Mouse (Mus musculus) hindbrain, postnatal 0 days (tissue): ENCODE data around the gene Palm2. TPM values are rescaled to one million over a fixed set of nuclear protein-coding genes. Genes with fewer than 3 reads are reported as not detected.
A peak's percentile ranks its signal among the peaks of the same experiment; 100 is the strongest.

Experiments used
- ATAC-seq: fragments of 200-750 bp; cut with Nextera tagmentation; 2 replicates; pipeline ENCODE4 v1.8.0; 2017; ENCODE audit warnings: mild to moderate bottlenecking, moderate TSS enrichment, moderate library complexity
- DNase-seq: peaks from one replicate; pipeline ENCODE4 v3.0.0-alpha.2; 2015; ENCODE audit warnings: low spot score
- H3K27ac ChIP-seq: fragments of 300-500 bp; sonication (generic); 2 replicates; pipeline ENCODE4 v1.5.1; 2014; ENCODE audit warnings: mild to moderate bottlenecking
- H3K27me3 ChIP-seq: fragments of 300-500 bp; sonication (generic); 2 replicates; pipeline ENCODE4 v1.6.1; 2014; ENCODE audit warnings: low read length, mixed read lengths; ENCODE audit not compliant: insufficient read depth
- H3K36me3 ChIP-seq: fragments of 300-500 bp; sonication (generic); 2 replicates; pipeline ENCODE4 v1.6.1; 2014; ENCODE audit warnings: low read length, mixed read lengths; ENCODE audit not compliant: insufficient read depth
- H3K4me1 ChIP-seq: fragments of 300-500 bp; sonication (generic); 2 replicates; pipeline ENCODE4 v1.6.1; 2014; ENCODE audit warnings: antibody characterized with exemption, low read length, mixed read lengths; ENCODE audit not compliant: insufficient read depth
- H3K4me2 ChIP-seq: fragments of 300-500 bp; sonication (generic); 2 replicates; pipeline ENCODE4 v1.6.1; 2014; ENCODE audit warnings: low read depth, mild to moderate bottlenecking, low read length, moderate library complexity, mixed read lengths
- H3K4me3 ChIP-seq: fragments of 300-500 bp; sonication (generic); 2 replicates; pipeline ENCODE4 v1.5.1; 2014; ENCODE audit warnings: low read length
- H3K9ac ChIP-seq: fragments of 300-500 bp; sonication (generic); replicated peaks from 2 replicates; pipeline ENCODE4 v1.6.1; 2014; ENCODE audit warnings: mild to moderate bottlenecking, low read length, moderate library complexity, mixed read lengths
- H3K9me3 ChIP-seq: fragments of 300-500 bp; sonication (generic); 2 replicates; pipeline ENCODE4 v1.6.1; 2016; ENCODE audit warnings: low read length, mixed read lengths
- CTCF ChIP-seq: IDR thresholded peaks from 2 replicates; pipeline ENCODE4 v1.5.1; 2016; ENCODE audit warnings: antibody characterized with exemption, control low read depth, low read depth
- WGBS: fragments of 180-500 bp; shearing (Covaris S2); extraction: QIAGEN DNeasy Blood & Tissue Kit; methylation state at CpG from one replicate; pipeline ENCODE4 v1.1.7; 2014; 5-methylcytosine and 5-hydroxymethylcytosine counted together
- polyA plus RNA-seq: library from polyadenylated mRNA; unstranded; fragments of >200 nt; fragmentation: Nextera tagmentation; extraction: Ambion mirVana; gene quantifications from 2 replicates; pipeline ENCODE4 v1.2.1, GENCODE M21; 2015
- total RNA-seq: library from RNA; depleted of rRNA; stranded (reverse); fragments of >200 nt; gene quantifications from 2 replicates; pipeline ENCODE4 v1.2.3, GENCODE M21; 2014

The Palm2 gene
- total and polyA plus RNA-seq, 2 experiments from 2014 or later = 15.4 to 19.9 TPM

DNA sequence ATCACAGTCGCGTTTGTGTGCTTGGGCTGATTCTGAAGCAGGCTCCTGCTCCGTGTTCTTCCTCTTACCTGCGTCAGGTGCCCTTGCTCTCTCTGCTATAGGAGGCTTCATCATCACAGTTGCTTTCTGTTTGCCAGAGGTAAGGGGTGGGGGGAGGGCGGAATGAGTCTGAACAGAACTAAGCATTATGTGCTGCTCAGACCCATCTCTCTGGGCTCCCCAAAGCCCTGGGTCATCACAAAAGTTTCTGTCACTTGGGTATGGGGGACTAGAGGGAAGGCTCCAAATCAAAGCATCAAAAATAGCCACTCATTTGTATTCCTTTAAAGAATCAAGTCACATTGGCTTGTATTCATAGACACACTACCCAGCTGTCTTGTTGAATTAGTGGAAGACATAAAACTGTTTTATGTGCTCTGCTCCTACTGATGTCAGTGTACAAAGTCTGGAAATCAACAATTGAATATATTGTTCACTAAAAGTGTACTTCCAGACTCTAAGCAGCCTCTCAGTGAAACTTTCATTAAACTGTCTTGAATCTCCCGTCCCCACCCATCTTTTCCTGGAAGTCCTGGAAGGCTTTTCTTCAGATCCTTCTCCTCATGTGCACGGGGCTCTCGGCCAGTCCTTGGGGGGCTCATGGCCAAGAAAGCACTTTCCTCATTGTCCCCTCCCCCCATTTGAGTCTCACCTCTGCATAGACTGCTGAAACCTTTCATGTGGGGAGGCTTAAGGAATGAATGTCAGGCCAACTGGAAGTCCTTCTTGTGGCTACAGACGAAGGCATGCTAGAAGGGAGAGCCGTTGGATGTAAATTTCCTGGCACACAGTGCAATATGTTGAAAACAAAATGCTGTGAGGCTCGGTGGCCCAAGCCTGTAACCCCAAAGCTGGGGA is 269.8 kb downstream of the Palm2 start:
- H3K27me3 ChIP-seq = no peaks in the 10 kb centered on the region
- DNase-seq = no peak
- no peak overlapping the region for H3K9ac ChIP-seq
- no peaks in the 10 kb centered on the region for H3K36me3 ChIP-seq
- 74% methylated on average over 11 of the region's 11 CpGs for WGBS
- H3K4me1 ChIP-seq = no peaks in the 10 kb centered on the region
- no peak for ATAC-seq
- H3K9me3 ChIP-seq = no peaks in the 10 kb centered on the region
- no peak overlapping the region for H3K4me3 ChIP-seq
- no peak overlapping the region for H3K4me2 ChIP-seq
- no peak for TF ChIP-seq CTCF
- no peak overlapping the region for H3K27ac ChIP-seq

DNA sequence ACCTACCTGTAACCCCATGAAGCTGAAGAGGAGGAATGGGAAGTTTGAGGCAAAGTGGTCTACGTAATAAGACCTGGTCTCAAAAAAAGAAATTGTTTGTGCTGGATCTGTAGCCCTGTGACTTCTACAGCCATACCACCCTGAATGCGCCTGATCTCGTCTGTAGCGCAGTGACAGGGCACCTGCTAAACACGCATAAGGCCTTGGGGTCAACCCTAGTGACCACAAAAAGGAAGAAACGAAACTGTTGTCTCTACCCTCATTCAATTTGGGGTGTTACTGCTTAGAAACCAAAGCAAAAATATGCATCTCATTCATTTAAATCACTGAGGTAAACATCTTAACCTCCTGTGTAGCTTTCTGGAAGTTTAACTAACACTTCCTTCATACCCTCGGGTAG is 270.5 kb downstream of the Palm2 start:
- ATAC-seq = no peak
- TF ChIP-seq CTCF = no peak
- no peaks in the 10 kb centered on the region for H3K27me3 ChIP-seq

DNA sequence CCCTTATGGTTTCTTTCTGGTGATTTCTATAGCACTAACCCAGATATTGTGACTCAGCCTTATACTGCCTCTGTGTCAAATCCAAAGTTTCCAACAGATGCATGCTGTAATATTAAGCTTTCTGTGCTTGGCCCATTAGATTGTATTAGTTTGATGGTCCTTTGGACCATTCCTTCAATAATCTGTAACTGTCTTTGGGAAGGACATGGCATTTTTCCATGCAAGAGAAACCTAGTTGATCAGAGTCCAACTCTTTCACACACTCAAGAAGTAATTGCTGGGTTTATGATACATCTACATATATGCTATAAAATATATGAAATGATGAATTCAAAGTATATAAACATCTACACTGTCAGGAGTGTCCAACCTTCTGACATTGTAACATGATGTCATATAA is 281.8 kb downstream of the Palm2 start:
- Histone ChIP-seq H3K36me3 (no peaks in the 10 kb centered on the region; the same call in 1 of the 2 replicates), H3K4me1 (no peaks in the 10 kb centered on the region), H3K4me3 (no peak overlapping the region), H3K27me3 (no peaks in the 10 kb centered on the region), H3K9me3 (no peaks in the 10 kb centered on the region), H3K9ac (no peak overlapping the region), H3K4me2 (no peak overlapping the region), H3K27ac (no peak overlapping the region)
- TF ChIP-seq CTCF = no peak
- DNase-seq = no peak
- no peak for ATAC-seq

More for the DNA sequence above, 270.5 kb downstream of the Palm2 start:
- Histone ChIP-seq H3K4me3 (no peak overlapping the region), H3K4me2 (no peak overlapping the region), H3K36me3 (no peaks in the 10 kb centered on the region), H3K27ac (no peak overlapping the region), H3K9ac (no peak overlapping the region), H3K4me1 (no peaks in the 10 kb centered on the region), H3K9me3 (no peaks in the 10 kb centered on the region)
- 90% methylated on average over 7 of the region's 7 CpGs for WGBS
- DNase-seq = no peak

DNA sequence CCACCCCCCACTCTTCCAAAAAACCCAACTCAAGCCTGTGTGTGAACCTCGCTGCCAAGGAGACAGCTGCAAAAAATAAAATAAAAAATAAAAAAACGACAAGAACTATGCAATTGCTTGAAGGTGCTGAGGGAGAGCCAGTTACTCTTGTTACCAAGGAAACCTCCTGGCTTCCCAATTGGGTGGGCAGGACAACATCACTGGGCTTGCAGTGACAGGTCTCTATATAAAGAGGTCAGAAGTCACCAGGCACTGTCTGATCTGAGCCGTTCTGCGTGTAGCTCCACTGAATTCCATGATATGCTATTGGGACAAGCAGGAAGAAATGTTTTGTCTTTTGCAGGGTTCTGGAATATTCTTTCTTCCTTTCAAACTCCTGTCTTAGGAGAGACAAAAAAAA is 282.7 kb downstream of the Palm2 start:
- no peak for ATAC-seq
- peak; percentile 14 for DNase-seq

DNA sequence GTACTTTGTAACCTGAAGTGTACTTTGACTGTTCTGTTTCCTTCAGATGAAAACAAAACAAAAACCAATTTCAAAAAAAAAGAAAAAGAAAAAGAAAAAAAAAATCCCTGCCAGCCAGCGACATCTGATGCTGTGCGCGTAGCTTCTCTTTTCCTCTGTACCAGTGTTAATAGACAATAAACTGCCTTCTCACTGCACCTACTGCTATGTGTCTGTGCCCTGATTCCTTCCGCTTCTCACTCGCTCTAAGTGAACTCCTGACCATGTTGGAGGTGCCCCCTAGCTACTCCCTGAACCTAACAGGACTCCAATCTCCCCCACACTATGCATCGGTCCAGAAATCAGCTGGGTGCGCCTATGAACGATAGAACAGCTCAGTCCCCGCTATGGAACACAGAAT is 283.3 kb downstream of the Palm2 start, which contains the start of gene Akap2:
Gene Akap2 (plus strand): TSS at position 304 of the 400 bp plus-strand sequence.
- no peak within 1 kb of the TSS for H3K27ac ChIP-seq
- no peaks in the 10 kb centered on the region for H3K4me1 ChIP-seq
- WGBS = 69% methylated on average over 9 of the region's 9 CpGs
- no peak within 1 kb of the TSS for H3K9ac ChIP-seq
- no peaks in the 10 kb centered on the region for H3K36me3 ChIP-seq
- no peak within 1 kb of the TSS for H3K4me3 ChIP-seq
- ATAC-seq = no peak
- no peaks in the 10 kb centered on the region for H3K9me3 ChIP-seq
- H3K4me2 ChIP-seq = no peak within 1 kb of the TSS
- no peaks in the 10 kb centered on the region for H3K27me3 ChIP-seq
- no peak for TF ChIP-seq CTCF
- DNase-seq = no peak

More for the DNA sequence above, 282.7 kb downstream of the Palm2 start:
- no peaks in the 10 kb centered on the region for H3K4me1 ChIP-seq
- WGBS = 32% methylated on average over 4 of the region's 4 CpGs
- no peaks in the 10 kb centered on the region for H3K27me3 ChIP-seq
- H3K27ac ChIP-seq = no peak overlapping the region
- H3K9ac ChIP-seq = no peak overlapping the region
- no peaks in the 10 kb centered on the region for H3K9me3 ChIP-seq
- no peaks in the 10 kb centered on the region for H3K36me3 ChIP-seq
- H3K4me2 ChIP-seq = no peak overlapping the region
- no peak for TF ChIP-seq CTCF
- no peak overlapping the region for H3K4me3 ChIP-seq

- ATAC-seq (no peak), DNase-seq (no peak)
- no peaks in the 10 kb centered on the region for H3K4me1 ChIP-seq
- peak; percentile 3; the same call in 1 of the 2 replicates for TF ChIP-seq CTCF
- WGBS = 89% methylated on average over 1 of the region's 1 CpGs
- no peaks in the 10 kb centered on the region for H3K9me3 ChIP-seq
- H3K9ac ChIP-seq = no peak overlapping the region
- H3K27ac ChIP-seq = no peak overlapping the region
- no peaks in the 10 kb centered on the region for H3K36me3 ChIP-seq
- no peak overlapping the region for H3K4me2 ChIP-seq
- no peak overlapping the region for H3K4me3 ChIP-seq
- H3K27me3 ChIP-seq = no peaks in the 10 kb centered on the region
These were observed 285.3 kb downstream of the Palm2 start for GRCm38 (mm10) chr4:57719370-57719769.

- Histone ChIP-seq H3K9ac (no peak overlapping the region), H3K9me3 (no peaks in the 10 kb centered on the region), H3K4me1 (no peaks in the 10 kb centered on the region), H3K27me3 (no peaks in the 10 kb centered on the region), H3K27ac (no peak overlapping the region), H3K36me3 (no peaks in the 10 kb centered on the region), H3K4me3 (no peak overlapping the region), H3K4me2 (no peak overlapping the region)
- no peak for ATAC-seq
- WGBS = 23% methylated on average over 7 of the region's 7 CpGs
- TF ChIP-seq CTCF = no peak
- DNase-seq = peak; percentile 15
These were observed 286.9 kb downstream of the Palm2 start for GRCm38 (mm10) chr4:57720869-57721361.
